Mouse (Mus musculus): ENCODE measurements around the gene Rpp25. TPM values are rescaled to one million over a fixed set of nuclear protein-coding genes. Genes with fewer than 3 reads are reported as not detected.

The Rpp25 gene
- total RNA-seq (2021), result 1 to 10 TPM; 1.8 to 3.6 TPM
- long read RNA-seq, experiment 1, partial matches to known transcripts, result 0 of 3 reads
- long read RNA-seq, experiment 1, other reads (novel, unspliced or antisense), result 0 of 3 reads
- long read RNA-seq, experiment 2, partial matches to known transcripts, result 0 of 1 reads
- long read RNA-seq, experiment 2, other reads (novel, unspliced or antisense), result 0 of 1 reads

DNA sequence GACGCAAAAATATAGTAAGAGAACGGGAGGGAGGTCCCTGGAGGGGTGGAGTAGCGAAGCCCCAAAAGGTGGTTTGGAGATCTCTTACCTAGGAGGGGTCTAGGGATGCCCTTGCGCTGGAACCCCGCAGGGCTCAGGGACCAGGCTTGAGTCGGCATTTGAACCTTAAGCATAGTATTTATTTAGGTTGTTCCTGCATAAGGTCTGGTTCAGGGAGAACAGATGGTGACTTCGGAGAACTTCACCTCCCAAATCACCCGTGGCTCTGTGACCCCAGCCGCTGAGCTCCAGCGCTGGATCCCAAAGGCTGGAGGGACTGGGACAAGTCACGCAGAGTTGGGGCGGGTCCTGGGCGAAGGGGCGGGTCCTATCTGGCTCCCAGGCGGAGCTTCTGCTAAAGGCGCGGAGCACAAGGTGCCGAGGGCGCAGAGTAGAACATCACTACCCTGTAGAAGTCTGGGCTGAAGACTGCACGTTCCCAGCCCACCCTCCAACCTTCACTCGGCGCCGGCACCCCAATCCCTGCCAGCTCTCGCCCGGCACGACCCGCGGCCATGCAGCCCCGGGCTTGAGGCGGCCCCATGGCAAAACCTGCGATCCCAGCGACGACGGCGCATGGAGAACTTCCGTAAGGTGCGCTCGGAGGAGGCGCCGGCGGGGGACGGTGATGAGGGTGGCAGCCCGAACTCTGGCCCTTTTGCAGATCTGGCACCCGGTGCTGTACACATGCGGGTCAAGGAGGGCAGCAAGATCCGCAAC, at the start of gene Rpp25:
TSS of gene Rpp25 (plus strand) at position 405 of the 759 bp plus-strand sequence.
- peak; percentile 83 for DNase-seq

DNA sequence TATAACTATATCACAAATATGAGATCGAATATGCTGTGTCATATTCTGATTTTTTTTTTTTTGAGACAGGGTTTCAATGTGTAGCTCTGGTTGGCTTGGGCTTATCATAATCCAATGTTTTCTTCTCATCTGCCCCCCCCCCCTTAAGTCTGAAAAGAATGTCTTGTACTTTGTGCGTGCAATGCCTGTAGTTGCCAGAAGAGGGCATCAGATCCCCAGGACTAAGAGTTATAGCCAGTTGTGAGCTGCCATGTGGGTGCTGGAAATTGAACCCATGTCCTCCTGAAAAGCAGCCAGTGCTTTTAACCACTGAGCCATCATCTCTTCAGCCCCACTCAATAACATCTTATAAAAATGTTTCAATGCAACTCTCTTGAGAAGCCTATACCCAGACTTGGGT, 44.1 kb upstream of the Rpp25 start:
- no peak for DNase-seq

DNA sequence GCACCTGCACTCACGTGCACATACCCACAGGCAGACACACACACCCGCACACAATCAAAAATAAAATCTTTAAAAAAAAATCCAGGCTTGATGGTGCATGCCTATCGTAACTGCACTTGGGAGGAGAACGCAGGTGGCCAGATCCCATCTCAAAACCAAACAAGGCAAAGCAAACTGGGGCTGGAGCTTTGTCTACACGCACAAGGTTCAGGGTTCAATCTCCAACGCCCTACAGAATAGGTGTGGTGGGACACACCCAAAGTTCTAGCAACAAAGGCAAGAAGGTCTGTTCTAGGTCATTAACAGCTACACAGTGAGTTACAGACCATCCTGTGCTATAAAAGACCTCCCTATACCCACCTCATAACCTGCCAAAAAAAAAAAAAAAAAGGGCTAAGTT, 41.0 kb upstream of the Rpp25 start:
- no peak for DNase-seq

DNA sequence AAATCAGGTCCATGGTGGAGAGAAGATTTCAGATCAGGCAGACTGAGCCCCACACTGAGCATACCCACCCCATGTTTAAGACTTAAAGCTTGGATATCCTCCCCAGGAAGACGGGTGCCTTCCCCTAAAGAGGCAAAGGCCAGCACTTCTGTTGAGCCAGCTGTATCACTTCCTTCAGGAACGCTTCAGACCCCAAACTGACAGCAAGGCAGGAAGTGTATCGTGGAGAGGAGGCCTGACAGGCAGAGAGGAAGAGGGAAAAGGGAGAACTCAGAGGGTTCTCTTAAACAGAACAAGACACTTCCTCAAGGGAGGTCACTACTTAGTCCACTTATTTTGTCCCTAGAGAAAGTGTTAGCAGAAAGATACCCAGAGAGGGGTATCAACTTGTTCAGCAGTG, 37.7 kb upstream of the Rpp25 start:
- no peak for DNase-seq

DNA sequence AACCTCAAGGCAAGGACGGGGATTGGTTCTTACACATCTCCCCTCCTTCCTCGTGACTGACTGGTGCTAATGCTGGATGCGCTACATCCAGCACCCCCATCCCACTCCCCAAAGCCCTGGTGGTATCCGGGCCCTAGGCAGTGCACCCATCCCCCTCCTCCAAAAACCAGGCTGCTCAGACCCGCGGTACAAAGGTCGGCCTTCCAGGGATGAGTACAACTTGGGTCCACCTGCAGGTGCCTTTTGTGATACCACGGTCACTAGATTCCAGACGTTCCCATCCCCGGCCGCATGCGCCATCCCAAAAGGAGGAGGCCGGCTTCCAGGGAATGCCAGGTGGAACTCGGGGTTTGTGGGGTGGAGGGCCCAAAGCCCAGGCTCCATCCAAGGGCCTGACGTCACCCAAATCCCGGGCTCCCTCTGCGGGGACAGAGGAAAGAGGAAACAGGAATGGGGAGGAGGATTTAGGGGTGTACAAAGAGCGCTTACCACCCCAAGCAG, 36.5 kb upstream of the Rpp25 start:
- peak; percentile 36 for DNase-seq

DNA sequence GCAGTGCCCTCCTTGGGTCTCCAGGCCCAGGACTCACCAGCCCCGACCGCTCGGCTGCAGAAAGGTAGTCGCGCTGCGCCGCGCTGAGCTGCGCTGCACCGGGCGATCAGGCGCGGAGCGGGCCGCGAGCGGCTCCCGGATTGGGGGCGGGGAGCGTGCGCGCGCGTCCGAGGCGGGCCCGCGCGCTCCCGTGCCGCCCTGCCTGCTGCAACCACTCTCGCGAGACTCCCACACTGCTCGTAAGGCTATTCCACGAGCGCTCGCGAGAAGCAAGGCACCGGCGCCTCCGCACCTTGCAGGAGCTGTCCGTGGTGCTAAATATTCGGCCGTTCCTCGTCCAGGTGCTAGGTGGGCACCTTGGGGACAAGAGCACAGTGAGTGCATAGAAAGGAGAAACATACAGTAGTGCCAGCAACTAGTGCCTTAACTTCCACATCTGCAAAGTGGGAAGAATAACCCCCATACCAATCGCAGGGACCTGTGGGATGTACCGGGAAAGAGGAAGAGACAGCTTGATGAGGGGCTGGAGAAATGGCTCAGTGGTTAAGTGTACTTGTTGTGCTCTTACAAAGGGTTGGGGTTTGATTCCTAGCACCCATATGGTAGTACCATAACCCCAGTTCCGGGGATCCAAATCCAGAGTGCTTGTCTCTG, 35.8 kb upstream of the Rpp25 start, which contains the start of gene Scamp5:
TSS of gene Scamp5 (minus strand) at position 165 of the 654 bp plus-strand sequence.
- peak; percentile 93 for DNase-seq

DNA sequence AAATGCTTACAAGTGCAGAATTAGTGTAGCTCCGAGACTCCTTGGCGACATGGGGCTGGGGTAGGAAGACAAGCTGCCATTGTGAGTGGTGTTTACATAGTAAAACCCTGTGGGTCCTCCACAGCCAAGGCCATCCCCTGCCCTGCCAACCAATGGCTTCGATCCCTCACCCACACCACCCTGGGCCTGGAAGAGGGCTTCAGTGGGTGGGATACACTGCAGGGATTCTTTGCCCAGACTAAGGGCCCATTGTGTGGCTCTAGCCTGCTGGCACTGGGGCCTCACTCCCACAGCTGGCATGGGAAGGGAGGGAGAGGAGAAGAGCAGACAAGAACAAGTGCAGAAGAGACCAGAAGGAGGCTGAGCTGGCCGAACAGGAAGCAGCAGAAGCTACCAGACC, 34.9 kb upstream of the Rpp25 start:
- DNase-seq, result no peak

DNA sequence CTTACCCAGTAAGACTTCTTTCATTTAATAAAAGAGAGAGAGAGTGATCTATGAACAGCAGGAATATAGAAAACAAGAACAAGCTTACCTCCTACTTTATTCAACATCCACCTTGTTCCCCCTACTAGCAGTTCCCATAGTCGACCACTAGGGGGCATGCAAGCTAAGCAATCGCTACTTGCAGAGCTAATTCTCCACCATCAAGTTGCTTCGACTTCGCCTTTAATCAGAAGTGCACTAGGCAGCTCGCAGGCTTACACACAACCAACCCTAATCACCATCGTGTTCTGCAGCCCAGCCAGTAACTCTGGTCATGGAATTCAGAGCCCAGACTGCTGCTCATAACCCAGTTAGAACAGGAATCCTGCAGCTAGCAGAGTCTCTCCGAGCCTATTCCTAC, 18.1 kb upstream of the Rpp25 start:
- DNase-seq, result peak; percentile 90

DNA sequence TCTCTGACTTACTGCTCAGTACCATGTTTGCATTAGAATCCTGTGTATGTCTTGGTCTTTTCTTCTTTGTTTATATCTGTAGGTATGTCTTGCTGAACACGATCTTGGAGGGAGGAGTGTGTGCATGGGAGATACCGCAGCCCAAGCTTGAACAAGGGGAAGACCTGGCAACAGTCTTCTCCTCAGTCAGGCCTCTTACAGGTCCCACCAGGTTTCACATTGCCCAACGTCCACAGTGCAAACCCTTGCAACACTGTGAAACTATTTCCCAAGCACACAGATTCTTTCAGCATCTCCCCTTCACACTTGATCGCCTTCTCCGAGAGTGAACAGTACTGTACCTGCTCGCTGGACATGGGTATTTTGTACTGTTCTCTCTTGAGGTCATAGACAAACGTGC, 16.0 kb upstream of the Rpp25 start:
- DNase-seq, result no peak

DNA sequence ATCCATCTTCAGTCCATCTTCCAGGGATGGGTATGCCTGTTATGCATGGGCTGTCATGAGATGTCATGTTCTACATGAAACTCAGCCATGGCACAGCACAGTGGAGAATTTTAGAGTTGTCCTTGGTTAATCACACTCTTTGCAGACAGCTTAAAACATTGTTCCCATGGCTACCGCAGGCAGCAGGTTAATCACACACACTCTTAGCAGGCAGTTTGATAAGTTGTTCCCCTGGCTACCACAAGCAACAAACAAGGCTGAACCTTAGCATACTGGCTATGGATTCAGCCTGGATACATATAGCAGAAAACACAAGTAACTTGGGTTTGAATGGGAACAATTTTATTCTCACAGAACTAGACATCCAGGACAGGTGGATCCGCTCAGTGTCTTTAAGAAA, 10.3 kb upstream of the Rpp25 start:
- no peak for DNase-seq

DNA sequence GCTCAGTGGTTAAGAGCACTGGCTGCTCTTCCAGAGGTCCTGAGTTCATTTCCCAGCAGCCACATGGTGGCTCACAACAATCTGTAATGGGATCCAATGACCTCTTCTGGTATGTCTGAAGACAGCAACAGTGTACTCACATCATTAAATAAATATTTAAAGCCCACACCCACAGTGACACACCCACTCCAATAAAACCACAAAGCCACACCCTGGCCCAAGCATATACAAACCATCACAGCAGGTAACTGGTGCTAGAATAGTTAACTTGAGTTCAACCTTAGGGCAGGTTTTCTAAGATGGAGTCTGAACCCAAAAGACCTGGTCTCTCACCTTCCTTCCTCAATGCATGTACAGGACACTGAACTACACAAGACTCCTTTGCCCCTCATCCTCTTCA, 8.9 kb upstream of the Rpp25 start:
- no peak for DNase-seq

DNA sequence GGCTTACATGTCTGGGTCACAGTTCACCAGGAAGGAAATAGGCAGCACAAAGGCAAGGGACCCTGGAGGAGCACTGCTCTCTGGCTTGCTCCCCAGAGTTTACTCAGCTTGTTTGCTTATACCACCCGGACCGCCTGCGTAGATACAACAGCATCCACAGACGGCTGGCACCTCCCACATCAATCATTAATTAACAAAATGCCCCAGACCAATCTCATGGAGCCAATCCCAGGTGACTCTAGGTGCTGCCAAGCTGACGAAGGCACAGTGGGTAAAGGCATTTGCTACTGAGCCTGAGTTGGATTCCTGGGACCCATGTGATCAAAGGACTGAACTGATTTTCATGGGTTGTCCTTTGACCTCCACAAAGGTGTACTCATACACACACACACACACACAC, 6.6 kb upstream of the Rpp25 start:
- no peak for DNase-seq

DNA sequence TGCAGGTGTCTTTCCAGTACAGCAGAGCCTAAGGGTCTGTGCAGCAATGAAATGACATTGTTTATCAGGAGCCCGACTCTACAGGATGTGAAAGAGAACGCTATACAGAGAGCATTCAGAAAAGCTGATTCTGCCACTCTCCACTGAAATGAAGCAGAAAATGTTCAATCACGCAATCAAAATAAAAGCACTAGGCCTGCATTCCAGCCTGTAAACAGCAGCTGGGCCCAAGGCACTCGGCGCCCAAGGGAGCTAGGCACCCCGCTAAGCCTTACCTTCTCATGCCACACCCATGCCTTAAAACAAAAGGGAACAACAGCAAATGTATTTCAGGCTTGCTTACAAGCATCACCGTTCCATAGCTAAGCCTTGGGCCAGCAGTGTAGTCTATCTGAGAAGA, 5.3 kb upstream of the Rpp25 start:
- DNase-seq, result no peak

DNA sequence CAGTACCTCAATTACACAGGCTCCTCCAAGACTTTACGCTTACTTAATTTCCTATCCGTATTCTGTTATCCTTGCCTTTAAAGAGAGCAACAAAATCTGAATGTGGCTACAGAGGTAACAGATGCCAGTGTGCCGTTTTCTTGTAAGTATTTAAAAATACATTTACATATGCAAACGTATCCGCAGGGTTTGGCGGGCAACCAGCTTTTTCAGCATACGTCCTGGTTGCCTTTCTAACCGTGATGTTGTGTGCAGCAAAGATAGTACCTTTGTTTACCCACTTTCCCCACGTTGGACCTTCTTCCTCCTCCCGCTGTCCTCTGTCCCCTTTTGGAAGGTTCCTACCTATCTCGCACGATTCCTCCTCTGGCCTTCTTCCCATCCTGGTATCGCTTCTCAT, 2.4 kb upstream of the Rpp25 start:
- no peak for DNase-seq

DNA sequence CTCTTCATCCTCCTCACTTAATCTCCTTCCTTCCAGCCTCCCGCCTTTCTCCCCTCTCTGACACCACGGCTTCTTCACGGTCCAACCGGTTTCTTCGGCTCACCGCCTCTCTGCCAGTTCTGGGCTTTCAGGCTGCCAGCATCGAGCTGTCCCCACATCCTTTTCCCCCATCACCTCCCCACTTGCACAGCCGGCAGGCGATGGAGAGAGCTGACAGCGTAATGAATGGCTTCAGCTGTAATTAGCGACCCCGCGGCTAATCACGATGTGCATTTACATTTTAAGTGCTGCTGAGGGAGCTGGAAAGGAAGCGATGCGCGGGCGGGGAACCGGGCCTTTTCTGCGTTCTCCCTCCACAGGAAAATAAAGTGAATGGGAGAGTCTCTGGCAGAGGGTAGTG, 2.0 kb upstream of the Rpp25 start:
- no peak for DNase-seq

DNA sequence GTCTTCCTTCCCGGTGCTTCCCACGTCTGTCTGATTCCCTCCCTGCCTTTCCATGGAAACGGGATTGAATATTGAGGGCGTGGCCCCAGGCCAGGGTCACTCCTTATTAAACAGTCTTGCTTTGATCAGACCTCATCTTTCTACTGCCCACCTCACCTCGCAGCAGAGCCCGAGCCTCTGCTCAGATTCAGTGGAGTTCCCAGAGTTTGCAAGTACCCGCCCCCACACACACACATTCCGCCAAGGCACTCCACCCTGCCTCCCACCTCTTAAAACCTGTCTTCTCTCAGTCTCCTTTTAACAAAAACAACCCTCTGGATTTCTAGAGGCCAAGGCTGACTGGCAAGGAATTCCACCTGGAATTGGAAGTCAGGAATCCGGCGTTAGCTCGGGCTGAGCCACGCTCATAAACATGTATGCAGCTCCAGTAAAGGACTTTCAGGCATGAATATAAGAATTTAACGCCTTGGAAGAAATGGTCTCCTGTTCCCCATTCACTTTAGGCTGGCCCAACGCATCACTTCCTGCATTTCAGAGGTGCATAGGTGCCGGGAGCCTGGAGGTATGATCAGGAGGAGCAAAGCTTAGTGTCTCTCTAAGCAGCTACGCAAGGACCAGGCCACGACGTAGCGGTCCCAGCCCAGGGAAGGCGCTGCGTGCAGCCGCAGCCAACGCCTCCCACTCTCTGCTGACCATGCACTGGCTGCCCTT, 760 bp upstream of the Rpp25 start:
- DNase-seq, result peak; percentile 30

DNA sequence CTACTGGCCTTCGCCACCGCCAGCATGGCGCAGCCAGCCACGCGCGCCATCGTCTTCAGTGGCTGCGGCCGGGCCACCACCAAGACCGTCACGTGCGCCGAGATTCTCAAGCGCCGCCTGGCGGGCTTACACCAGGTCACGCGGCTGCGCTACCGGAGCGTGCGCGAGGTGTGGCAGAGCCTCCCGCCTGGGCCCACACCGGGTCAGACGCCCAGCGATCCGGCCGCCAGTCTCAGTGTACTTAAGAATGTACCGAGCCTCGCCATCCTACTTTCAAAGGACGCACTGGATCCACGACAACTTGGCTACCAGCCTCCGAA, 515 bp downstream of the Rpp25 start:
- DNase-seq, result peak; percentile 75

DNA sequence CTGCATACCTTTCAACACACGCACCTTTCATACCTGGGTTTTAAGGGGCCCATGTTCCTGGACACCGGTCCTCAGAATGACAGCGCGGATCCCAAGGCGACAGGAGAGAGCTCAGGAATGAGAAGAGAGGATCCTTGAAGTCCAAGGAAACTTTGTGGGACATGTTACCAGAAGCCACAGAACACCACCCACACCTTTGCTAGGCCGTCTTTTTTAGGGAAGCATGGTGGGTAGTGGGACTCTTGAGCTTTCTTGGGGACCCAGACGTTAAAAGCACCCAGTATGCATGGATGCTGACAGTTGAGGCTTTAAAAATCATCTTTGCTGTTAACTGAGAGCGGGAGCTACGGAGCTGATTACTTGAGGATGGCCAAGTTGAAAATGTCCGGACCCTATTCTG, 1.1 kb downstream of the Rpp25 start:
- no peak for DNase-seq

DNA sequence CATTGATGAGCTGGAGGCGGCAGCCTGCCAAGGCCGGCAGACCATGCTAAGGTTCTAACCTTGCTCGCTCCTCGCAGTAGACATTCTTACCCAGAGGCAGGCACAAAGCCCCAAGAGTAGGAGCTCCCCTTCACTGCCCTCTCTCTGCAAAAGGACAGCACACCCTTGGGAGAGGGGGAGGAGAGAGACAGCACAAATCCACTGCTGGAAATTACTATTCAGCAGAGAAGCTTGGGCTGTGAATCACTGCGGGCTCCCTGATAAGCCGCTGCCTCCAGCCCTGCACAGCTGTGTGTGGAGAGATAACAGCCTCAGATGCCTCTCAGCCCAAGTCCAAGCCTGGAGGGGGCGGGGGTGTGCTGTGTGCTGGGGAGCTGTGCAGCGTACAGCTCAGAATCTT, 1.9 kb downstream of the Rpp25 start:
- DNase-seq, result peak; percentile 77

DNA sequence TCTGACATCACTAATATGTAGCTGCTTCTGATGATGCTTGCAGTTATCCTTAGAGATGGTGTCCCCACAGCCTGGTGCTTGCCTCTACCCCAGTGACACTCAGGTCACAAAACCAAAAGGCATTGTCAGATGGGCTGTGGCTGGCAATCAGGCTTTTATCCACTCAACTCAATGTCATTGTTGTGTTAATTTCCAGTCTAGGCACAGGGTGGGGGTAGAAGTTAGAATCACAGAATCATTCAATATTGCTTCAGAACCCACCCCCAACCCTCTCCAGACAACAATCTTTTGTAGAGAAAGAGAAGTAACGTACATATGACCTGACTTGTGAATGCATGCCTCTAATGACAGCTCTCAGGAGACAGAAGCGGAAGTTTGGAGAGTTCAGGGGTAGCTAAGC, 6.8 kb downstream of the Rpp25 start:
- DNase-seq, result no peak

DNA sequence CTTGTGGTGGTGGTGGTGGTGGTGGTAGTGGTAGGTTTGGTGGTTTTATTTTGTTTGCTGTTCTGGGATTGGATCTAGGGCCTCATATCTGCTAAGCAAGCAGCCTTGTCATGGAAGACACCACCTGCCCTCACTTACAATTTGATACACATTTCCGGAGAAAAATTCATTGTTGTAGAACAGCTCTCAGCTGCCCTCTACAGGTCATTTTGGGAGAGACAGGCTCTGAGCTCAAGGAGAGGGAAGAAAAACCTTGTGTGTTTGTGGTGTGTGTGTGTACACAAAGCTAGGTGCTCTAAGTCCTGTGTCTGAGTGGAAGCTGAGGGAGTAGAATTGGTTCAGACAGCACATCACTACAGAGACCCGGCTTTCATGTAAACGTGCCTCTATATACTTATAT, 13.3 kb downstream of the Rpp25 start:
- peak; percentile 76 for DNase-seq

DNA sequence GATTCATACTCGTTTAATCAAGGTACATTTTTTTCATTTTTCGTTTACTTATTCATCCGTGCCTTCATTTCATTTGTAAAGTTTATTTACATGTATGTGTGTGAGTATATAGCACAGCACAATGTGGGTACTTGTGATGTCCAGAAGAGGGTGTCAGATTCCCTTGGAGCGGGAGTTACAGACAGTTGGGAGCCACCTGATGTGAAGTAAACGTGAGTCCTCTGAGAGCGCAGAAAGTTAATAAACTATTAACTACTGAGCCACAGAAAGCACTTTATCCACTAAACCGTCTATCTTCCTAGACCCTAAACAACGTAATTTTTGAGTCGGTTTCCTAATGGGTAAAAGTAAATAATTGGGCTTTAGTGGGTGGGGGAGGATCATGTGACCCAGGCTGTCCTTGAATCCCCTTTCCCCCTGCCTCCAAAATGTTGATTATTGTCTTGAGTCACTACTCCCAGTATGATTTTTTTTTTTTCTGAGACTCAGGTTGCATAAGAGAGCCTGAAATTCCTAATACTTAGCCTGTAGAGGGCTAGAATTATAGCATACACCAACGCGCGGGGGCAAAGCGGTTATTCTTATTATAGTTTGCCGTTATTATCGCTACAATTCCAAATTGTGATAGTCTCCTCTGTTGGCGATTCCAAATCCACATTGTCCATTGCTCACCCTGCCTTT, 16.7 kb downstream of the Rpp25 start:
- DNase-seq, result no peak

Measured in adrenal gland, postnatal 10 days (tissue).